Mouse (Mus musculus) cerebellum, adult 9-11 months (tissue): ENCODE measurements around the gene Mob3a.
A peak's percentile ranks its signal among the peaks of the same experiment; 100 is the strongest.

ENCODE experiments used
- DNase-seq: peaks from one replicate; pipeline ENCODE4 v3.0.0; 2022

Mob3a gene

DNA sequence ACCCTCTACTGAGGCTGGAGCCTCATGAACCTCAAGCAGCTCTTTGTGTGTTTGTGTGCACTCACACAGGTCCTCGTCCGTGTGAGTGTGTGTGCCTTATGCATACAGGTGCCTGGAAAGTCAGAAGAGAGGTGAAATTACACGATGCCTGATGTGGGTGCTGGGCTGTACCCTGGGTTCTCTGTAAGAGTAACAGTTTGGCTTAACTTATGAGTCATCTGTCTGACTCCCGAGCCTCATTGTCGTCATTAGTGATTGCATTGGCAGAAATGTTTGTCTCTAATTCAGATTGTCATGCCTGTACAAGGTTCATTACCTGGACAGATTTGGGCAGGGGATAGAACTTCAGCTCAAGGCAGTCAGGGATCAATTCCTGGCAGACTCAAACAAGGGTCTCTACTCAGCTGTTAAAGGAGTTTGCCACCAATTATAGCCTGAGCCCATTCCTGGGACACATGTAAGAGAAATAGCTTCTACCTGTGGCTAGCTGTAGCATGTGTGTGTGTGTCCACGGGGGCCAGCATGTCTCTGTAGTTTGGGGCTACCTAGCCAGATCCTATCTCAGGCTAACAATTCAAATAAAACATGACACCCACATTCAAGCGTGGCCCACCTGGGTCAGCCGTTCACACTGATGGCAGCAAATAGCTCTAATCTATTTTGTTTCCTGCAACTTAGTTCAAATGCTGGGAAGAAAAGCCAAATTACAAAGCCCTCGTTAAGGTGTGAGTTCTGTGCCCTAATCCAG lies 24.5 kb downstream of the Mob3a start:
- DNase-seq: peak; percentile 56

DNA sequence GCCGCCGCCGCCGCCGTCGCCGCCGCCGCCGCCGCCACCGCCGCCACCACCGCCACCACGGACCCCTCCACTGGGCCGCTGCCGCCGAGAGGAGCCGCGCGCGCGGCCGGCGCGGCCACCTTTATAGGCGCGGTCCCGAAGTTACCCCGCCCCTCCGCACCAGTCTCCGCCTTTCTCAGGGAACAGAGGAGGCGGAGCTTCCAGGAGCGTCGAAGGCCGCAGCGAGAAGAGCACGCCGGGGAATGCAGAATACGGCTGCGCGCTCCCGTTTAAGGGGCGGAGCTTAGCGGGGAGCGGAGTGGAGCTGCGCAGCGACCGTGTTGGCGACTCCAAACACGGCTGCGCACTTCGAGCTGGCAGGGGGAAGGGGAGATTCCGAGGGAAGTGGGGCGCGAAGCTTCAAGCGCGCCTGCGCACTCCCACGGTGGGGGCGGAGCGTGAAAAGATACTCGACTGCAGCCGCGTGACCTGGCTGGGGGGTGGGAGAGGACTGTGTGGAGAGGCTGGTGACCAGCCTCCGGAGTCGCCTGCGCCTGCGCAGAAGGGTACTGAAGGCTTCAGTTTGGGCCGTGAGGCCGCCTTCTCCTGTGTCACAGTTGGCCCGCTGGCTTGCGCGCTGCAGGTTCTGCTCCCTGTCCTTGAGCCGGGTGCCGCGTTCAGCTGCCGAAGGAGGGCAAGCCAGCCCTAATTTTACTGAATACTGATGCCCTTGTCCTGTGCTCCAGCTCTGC lies 25.4 kb downstream of the Mob3a start:
- peak; percentile 100 for DNase-seq

DNA sequence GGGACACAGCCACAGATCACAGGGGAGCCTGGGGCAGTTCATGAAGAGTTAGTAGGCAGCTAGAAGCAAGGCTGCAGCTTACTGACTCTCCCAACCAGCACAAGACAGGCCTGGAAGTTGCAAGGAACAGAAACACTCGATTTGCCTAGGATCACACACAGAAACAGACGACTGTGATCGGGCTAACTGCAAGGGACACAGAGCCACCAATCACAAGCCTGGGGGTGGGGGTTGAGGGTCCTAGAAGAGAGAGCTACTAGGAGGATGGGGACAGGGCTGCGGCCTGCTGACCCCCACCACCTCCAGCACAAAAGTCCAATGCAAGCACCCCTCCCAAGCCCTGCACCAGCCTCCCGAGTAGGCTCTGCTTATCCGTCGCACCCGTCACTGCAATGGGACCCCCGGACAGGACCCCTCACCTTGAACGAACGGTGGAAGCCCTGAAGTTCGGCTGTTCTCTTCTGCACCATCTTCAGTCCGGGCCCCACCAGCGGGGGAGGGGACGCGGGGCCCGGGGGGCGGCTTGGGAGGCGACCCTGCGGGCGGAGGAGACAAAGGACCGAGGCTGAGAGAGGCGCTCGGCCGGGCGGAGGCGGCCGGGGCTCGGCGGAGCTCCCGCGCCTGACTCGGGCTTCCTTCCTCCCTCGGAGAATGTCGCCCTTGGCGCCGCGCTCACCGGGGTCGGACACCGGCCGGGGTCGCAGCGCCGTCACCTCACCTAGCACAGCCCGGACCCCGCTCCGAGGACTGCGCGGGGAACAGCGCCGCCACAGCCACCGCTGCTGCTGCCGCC lies 26.2 kb downstream of the Mob3a start:
- DNase-seq: peak; percentile 82

DNA sequence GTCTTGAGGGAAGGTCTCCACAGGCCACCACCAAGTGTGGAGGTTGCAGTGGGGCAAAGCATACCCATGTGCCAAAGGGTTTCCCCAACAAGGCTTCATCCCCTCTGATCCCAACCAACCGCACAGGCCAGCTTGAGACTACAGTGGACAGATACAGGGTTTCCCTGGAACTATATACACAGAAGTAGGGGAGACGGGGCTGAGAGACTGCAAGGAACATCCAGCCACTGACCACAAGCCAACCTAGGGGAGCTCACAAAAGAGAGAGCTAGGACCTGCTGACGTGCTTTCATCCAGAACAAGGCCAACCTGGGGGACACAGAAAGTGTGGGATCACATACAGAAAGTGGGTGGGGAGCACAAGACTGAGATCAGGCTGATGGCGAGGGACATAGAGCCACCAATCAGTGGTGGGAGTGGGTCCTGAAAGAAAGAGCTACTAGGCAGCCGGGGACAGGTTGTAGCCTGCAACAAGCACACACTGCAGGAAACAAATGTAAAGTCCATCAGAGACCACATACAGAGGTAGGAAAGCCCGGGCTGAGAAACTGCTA lies 26.8 kb downstream of the Mob3a start:
- peak; percentile 61 for DNase-seq

DNA sequence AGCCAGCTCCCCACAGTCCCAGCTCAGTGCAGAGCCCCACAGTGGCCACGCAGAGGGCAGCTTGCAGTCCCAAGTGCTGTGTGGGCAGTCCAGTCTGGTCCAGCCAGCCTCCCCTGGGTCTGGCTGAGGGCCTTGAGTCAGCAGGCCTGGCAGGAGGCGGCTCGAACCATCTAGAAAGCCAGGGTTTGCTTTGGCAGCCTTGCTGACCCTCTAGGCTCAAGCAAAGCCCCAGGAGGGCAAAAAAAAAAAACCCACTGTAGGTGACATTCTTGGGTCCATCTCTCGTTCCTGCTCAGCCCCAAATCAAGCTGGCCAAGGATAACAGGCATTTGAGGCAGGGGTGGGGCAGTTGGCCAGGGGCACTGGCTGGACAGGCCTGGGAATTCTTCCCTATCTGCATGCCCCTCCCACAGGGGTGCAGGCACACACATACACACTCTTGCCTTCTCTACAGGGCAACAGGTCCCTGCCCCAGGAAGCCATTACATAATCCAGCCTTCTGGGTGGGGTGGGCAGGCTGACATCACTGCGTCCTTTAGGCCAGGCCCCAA lies 27.5 kb downstream of the Mob3a start:
- DNase-seq: peak; percentile 80

DNA sequence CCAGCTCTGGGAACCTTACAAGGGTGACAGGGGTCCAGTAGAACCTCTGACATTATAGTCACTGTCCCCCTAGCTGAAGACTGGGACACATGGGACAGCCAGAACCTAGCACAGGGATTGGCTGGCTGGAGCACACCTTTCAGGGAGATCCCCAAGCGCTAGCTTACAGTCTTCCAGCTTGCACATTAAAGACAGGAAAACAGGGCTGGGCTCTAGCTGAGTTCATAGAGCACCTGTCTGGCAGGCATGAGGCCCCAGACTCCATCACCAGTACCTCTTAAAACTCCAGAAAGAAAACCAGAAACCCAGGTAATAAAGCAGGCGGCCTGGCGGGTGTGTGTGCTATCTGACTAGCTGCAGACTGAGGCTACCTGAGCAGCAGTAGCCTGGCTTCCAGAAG lies 28.1 kb downstream of the Mob3a start:
- peak; percentile 49 for DNase-seq

DNA sequence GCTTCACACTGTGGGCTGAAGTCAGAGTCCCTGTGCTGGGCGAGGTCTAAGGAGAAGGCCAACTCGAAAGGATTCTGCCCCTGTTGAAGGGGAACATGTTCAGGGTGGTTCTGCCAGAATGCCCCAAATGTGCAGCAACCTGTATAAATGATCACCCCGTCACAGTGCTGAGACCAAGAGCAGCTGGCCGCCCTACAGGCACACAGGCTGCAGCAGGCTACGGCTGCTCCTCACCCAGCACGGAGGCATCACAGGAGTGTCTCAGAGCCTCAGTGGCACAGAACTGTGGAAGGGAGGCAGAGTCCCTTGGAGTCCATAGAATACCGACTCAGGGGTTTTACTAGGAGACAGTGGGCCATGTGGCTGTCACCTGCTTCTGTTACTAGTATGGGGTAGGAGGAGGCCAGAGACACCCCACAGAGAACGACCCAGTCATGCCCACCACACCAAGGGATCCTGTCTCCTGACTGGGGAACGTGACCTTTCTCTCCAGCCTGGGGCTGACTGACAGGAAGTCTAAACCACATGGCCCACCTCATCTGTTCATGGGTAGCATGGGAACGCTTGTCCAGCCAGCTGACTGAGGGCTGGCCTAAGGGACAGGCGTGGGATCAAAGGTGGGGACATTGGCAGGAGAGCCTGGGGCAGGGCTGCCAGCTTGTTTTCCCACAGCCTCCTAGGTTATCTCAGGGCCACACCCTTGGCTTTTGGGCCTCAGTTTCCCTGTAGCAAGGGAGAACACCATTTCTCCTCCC lies 29.7 kb downstream of the Mob3a start:
- peak; percentile 65 for DNase-seq

DNA sequence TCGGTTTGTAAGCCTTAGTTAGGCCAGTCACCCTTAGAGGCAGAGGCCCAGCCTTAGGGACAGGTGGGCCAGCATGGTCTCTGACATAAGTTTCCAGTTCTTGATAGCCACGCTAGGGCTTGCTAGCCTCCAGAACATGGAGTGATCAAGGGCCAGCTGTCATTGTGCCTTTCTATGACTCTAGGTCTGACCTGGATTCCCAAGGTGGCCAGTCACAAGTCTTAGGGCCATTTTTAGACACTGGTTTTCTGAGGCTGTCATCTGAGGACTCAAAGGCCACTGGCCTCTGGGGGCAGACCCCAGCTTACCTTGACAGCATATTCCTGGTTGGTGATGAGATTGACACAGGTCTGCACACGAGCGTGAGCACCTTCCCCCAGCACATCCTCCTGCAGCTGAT lies 30.5 kb downstream of the Mob3a start:
- DNase-seq: no peak

DNA sequence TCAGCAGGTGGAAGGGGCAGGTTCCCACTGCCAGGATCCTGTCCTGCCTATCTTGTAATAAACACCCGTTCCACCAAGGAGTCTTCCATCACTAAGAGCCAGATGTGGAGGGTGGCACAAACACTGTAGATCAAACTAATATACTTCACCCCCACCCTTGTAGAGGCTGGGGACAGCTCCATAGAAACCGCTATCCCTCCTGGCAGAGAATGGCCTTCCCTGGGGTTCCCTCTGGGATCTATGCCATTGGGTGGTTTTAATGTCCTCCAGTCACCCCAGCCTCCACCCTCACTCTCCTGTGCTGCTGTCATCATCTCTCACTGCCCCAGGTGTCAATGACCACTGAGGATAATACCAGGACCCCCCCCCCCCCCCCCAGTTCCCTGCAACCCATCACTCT lies 31.2 kb downstream of the Mob3a start:
- DNase-seq: peak; percentile 63

DNA sequence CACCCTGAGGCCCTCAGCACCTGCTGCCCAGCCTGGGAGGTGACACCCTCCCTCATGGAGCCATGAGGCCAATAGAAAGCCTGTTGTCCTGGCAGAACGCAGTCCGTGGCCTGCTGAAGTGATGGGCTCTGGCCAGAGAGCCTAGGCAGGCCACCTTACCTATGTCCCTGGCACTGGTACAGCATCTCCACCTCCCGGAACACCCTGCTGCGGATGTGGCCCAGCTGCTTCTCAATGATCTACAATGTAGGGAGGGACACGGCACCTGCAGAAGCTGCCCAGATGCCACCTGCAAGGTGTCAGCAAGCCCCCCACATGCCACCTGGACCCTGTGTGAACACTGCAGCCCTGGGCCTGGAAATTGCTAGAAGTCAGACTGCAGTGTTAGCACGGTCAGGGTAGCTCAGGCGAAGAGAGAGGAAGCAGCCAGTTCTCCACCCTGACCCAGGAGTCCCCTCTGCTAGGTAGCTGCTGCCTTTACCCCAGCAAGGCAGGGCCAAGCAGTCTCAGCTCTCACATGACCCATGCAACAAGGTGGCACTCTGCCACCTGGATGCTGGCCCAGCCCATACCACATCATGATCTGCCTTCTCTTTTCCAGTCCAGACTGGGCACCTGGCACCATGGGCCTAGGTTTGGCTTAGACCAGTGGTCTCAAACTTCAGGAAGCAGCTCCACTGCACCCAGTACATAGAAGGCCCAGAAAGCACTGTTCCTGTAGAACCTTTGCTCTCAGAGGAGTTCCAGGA lies 31.9 kb downstream of the Mob3a start:
- DNase-seq: peak; percentile 87

DNA sequence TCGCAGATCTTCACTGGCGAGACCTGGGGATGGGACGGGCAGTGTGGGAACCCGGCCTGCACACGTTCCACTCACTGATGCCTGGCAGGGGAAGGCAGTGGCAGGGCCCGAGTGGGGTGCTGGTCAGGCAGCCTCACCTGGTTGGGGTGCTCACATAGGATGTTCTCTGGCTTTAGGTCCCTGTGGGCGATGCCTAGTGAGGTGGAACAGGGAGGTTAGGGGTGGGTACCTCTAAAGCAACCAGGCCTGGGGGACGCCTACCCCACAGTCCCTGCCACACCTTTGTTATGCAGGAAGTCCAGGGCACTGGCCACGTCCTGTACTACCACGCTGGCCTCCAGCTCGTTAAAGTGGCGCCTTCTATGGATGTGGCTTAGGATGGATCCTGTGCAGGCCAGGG lies 32.8 kb downstream of the Mob3a start:
- DNase-seq: no peak

DNA sequence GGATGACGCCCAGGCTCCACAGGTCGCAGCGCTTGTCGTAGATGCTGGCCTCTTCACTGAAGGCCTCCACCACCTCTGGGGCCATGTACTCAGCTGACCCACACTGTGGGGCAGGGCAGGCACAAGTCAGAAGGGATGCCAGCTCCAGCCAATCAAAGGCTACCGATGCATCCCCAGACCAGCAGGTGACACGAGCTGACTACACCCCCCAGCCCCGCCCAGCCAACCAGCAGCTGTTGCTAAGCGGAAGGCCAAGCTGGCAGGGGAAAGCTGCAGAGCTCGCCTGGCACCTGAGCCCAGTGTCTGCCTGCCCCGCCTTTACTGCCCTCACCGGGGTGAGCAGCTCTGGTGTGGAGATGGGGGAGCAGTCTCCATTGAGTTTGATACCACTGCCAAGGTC lies 33.2 kb downstream of the Mob3a start:
- peak; percentile 89 for DNase-seq

DNA sequence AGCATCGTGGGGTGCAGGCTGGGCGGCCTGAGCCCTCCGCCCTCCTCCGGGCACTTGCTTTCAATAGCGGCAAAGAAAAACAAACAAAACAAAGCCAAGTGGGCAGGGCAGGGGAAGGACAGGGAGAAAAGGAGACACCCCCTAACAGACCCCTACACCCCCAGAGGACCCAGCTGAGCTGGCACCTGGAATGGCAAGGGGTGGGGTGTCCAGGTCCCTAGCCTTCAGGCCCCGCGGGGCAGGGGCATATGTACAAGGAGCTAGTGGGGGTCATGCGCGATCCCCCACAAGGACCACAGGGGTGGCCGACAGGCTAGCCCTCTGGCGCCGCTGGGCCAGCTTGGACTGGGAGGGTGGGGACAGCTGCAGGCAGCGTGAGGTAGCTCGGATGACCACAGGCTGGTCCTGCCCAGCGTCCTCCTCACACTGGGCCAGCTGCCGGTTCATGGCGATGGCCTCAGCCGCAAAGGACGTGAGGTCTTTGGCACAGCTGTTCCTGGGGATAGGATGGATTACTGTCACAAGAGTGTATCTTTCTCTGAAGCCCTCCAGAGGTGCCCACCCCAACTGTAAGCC lies 34.9 kb downstream of the Mob3a start:
- DNase-seq: peak; percentile 60

DNA sequence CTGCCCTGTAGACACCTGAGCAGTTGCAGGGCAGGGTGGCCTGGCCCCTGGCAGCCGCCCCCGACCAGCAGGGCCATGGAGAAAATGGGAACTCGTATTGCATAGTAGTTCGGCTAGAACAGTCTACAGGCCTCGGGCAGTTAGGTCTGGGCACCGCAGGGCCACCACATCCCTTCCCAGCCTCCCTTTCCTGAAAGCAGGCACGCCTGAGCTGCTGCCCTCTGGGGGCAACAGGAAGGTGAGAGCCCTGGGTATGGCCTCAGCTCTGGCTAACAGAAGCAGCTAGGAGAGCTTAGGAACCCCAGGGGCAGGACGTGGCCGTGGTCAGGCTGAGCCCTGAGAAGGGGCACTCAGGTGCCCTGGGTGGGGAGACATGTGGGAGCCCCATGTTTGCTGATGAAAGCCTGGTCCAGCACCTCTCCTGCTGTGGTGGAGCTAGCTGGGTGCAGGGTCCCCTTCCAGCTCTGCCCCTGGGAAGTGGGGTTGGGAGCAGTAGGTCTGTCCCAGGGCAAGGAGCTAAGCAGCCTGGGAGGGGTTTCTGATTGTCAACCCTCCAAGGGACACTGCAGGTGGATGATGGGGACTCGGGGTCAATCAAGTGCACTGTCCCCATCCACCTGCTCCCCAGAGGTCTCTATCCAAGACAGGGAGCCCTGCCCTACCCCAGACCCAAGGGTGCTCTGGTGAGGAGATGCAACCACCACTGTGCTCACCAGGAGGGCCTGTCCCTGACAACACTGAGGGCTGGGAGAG lies 35.6 kb downstream of the Mob3a start:
- DNase-seq: peak; percentile 65

DNA sequence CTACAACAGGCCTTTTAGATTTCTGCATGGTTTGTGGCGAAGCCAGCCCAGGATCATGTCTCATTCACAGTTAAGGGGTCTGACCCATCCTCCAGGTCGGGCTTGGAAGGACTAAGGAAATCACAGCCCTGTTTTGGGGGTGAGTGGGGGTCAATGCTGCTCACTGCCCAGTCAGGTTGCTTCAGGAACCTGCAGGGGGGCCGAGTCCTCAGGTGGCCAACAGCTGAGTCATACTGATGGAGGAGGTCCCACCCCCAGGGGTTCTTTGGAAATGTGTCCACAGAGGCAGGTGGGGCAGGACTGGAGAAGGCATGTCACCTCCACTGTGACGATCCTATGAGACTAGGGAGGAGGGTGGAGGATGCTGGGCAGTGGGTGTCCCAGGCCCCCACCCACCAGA lies 36.3 kb downstream of the Mob3a start:
- peak; percentile 74 for DNase-seq

DNA sequence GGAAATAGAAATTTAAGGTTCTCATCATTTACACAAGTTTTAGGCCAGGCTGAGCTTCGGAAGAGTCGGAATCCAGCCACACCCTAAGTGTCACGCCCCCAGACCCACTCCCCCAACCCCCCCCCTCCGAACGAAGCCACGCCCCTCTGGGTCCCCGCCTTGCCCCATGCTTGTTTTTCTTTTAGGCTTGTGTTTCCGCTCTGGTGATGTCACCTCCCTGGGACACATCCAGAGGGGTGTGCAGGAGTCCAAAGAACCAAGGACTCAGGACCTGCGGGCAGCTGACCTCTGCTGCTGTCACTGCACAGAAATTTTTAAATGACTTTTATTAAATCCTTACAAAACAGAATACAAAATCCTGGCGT lies 36.8 kb downstream of the Mob3a start:
- no peak for DNase-seq

DNA sequence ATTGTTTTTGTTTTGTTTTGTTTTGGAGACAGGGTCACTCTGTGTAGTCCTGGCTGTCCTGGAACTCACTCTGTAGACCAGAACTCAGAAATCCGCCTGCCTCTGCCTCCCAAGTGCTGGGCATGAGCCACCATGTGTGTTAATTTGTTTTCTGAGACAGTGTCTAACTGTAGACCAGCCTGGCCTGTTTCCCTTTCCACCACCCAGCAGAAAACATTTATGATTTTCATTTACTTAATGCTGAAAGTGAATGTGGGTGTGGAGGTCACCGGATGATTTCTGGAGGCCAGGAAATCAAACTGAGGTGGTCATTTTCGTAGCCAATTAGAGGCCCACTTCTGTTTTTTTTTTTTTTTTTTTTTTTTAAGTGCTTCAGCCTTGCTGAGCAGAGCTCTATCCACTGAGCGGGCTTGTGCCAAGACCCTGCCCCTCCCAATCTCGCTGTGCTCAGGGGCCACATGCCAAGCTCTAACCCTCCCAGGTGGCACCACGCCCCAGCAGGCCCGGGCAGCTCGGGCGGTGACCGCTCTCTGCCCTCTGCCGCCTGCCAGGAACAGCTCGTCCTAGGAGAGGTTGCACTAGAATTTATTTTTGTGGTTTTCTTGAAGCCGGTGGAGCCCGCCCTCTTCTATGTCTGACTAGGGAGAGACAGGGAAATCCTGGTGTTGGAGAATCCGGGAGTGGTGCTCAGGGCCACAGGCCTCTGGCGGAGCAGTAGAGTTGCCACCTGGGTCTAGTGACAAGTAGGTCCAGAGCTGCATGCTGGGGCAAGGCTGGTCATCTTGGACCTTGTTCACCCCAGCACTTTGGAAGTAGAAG lies 37.4 kb downstream of the Mob3a start:
- DNase-seq: peak; percentile 85

DNA sequence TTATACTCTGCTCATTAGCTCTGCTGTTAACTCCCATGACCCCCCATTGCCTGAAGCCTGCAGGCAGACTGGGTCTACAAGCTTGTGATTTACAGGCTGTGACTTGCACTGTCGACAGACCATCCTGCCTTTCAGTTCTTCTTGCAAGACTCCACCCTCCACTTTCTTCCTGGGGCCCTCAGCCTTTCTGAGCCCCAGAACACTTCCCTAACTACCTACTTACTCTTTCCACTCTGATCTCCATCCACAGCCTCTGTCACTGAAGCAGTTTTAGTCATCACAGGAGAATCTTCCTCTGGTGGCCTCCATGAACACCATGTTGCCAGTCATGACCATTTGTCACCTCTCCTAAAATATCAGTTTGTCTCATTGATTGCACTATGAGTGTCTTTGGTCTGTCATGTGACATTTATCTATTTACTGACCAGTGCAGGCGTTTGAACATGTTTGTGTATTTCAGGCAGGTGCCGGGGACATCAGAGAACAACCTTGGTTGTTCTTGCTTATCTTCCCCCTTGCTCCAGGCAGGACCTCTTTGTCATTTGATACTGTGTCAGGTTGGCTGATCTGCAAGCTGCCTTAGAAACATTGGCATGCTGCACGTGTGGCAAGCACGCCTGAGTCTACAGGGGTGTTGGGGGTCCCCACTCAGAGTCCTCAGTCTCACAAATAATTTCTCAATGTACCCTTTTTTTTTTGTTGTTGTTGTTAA lies 38.1 kb downstream of the Mob3a start:
- no peak for DNase-seq

DNA sequence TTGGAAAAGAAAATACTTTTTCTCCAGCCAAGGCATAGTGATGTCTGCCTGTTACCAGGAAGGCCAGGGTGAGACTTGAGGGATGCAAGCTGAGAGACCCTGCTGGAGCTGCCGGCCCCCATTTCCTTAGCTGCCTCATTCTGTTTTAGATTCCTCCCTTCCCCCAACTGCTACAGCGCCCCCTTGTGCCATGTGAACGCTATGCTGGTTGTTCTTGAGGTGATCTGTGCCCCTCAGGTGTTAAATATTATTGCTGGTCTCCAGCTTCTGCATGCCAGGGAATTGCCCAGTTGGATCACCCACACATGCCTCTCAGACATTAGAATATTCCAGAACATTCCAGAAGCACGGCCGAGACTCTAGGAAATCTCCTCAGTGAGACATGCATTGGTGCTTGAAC lies 40.6 kb downstream of the Mob3a start:
- DNase-seq: no peak
